In genomic region chr12:112870775-112871174, GRCm38 (mm10) we compare ENCODE assay signal across 1 mouse cellular context.
TF ChIP-seq lines count a peak whose summit lies in the region.

No protein-coding gene starts in this region.

TF ChIP-seq in MEL, 35 proteins besides CTCF, POLR2A, EP300 and RAD21 (continued from another document):
- TF ChIP-seq BHLHE40 (IDR thresholded peaks at IDR 0.05; ENCODE audit: borderline replicate concordance, low read depth, low read length) (no peak), MAFK (IDR thresholded peaks at IDR 0.05; ENCODE audit: borderline replicate concordance, low read depth, low read length) (no peak), ELF1 (IDR thresholded peaks at IDR 0.05; ENCODE audit: low read depth, low read length) (0 out of 2 replicates have a peak, but pooled peaks have one; percentile 34), MYB (IDR thresholded peaks at IDR 0.05; ENCODE audit: low read depth, low read length) (no peak), USF2 (IDR thresholded peaks at IDR 0.05; ENCODE audit: borderline replicate concordance in 1 of 2, insufficient read depth in 1 of 2, low read depth in 1 of 2, low read length in 2 of 2) (no peak), USF1 (IDR thresholded peaks at IDR 0.05; ENCODE audit: low read depth, low read length) (no peak), MAZ (IDR thresholded peaks at IDR 0.05; ENCODE audit: low read depth, low read length) (no peak; the same call in 1 of the 2 replicates), ETS1 (IDR thresholded peaks at IDR 0.05; ENCODE audit: low read depth, low read length) (0 out of 2 replicates have a peak, but pooled peaks have one; percentile 19), GABPA (IDR thresholded peaks at IDR 0.05; ENCODE audit: low read depth, low read length) (no peak), MXI1 (IDR thresholded peaks at IDR 0.05; ENCODE audit: low read depth, low read length) (peak; percentile 41; the same call in 1 of the 2 replicates), SIN3A (IDR thresholded peaks at IDR 0.05; ENCODE audit: low read length) (peak; percentile 54; the same call in 1 of the 2 replicates), ZKSCAN1 (IDR thresholded peaks at IDR 0.05; ENCODE audit: low read depth, low read length) (no peak), JUND (IDR thresholded peaks at IDR 0.05; ENCODE audit: low read depth, low read length) (no peak), GATA1 (IDR thresholded peaks at IDR 0.05; ENCODE audit: low read depth, low read length) (no peak), MYC (IDR thresholded peaks at IDR 0.05; ENCODE audit: low read depth, low read length) (no peak)
